Mouse (Mus musculus): Measurements from ENCODE around the gene Cnih3.

DNA sequence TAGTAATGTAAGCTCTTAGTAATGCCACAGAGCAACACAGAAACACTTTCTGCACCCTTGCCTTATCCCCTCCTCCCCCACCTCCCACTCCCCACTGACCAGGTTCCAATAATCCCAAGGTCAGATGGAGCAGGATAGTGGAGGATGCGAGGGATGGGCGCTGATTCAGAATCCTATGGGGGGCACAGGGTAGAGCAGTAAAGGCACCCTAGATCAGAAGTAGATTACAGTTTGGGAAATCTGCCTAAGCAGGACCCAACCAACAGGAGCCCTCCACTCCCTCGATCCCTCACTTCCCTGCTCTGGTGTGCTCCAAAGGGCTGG, 423 bp upstream of the Cnih3 start:
- TF ChIP-seq CTCF (IDR thresholded peaks at IDR 0.05; ENCODE audit: low read depth, low read length) = no peak
- no peak for TF ChIP-seq POLR2A (IDR thresholded peaks at IDR 0.05; ENCODE audit: insufficient read depth, low read length)

Measured in ES-Bruce4 (cell line).